Mouse (Mus musculus) ES-E14 (cell line): ENCODE results near the gene Tiam1.

ENCODE experiments used
- CHD2 ChIP-seq: IDR thresholded peaks from 2 replicates; pipeline ENCODE4 v1.6.1; 2014; ENCODE audit warnings: mild to moderate bottlenecking, low read depth, low read length, inconsistent platforms
- HCFC1 ChIP-seq: IDR thresholded peaks from 2 replicates; pipeline ENCODE4 v1.6.1; 2012; ENCODE audit warnings: low read length, inconsistent platforms, borderline replicate concordance; ENCODE audit not compliant: insufficient read depth
- MAFK ChIP-seq: IDR thresholded peaks from 2 replicates; pipeline ENCODE4 v1.6.1; 2014; ENCODE audit warnings: mild to moderate bottlenecking, low read depth, low read length, inconsistent platforms; ENCODE audit not compliant: insufficient read depth
- ZC3H11A ChIP-seq: IDR thresholded peaks from 2 replicates; pipeline ENCODE4 v1.6.1; 2012; ENCODE audit warnings: low read depth, mild to moderate bottlenecking, inconsistent platforms, low read length, borderline replicate concordance
- ZNF384 ChIP-seq: IDR thresholded peaks from 2 replicates; pipeline ENCODE4 v1.6.1; 2012; ENCODE audit warnings: low read depth, low read length, inconsistent platforms

DNA sequence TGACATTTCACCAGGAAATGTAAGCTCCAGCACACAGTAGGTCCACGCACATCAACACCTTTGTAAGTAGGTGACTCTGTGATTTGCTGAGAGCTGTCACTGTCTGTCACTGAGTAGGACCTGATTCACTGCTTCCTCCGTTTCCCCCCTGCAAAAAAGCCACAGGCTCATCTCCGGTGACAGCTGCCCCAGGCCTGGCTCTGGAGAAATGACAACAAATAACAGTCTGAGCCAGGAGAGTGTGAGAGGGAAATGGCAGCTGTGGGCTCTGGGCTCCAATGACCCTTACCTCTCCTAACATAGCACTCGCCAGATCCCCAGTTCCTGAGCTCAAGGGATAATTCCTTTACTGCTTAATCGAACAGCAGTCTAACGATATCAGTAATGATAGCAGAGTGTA lies 301.7 kb downstream of the Tiam1 start:
- TF ChIP-seq HCFC1 (no peak), ZNF384 (no peak), MAFK (no peak), CHD2 (no peak), ZC3H11A (no peak)
